8 mouse cellular contexts compared by ENCODE assay signal in genomic region chr3:37613722-37614121, GRCm38 (mm10). TPM values are rescaled to one million over a fixed set of nuclear protein-coding genes. Genes with fewer than 3 reads are reported as not detected.
DNase-seq lines count a peak whose midpoint lies in the region; ATAC-seq and TF ChIP-seq lines count a peak whose summit lies in the region.

No protein-coding gene starts in this region.

- ATAC-seq in liver, embryonic 13.5 days (ENCODE audit: low read depth) = 0 out of 2 replicates have a peak, but pooled peaks have one; percentile 15
- no peak; the same call in 1 of the 2 replicates for ATAC-seq in liver, embryonic 11.5 days (replicated peaks; ENCODE audit: low FRiP score)
- ATAC-seq in common myeloid progenitor, adult 5-6 weeks (replicated peaks; ENCODE audit: low read depth, poor library complexity, severe bottlenecking) = peak; percentile 84
- ATAC-seq in hindbrain, postnatal 0 days = no peak

- no peak overlapping the region for H3K27ac ChIP-seq in liver, embryonic 13.5 days
- no peak overlapping the region for H3K27ac ChIP-seq in liver, embryonic 11.5 days (ENCODE audit: low read depth, low read length)
- H3K27ac ChIP-seq in hindbrain, postnatal 0 days = no peak overlapping the region

- no peak for TF ChIP-seq CTCF in hindbrain, postnatal 0 days (IDR thresholded peaks at IDR 0.05; ENCODE audit: low read depth)

- H3K4me3 ChIP-seq in liver, embryonic 13.5 days (replicated peaks) = no peak overlapping the region
- no peak overlapping the region for H3K4me3 ChIP-seq in liver, embryonic 11.5 days (ENCODE audit: low read depth, low read length)
- H3K4me3 ChIP-seq in hindbrain, postnatal 0 days (ENCODE audit: low read length) = no peak overlapping the region

- H3K9ac ChIP-seq in liver, embryonic 13.5 days = no peak overlapping the region
- no peak overlapping the region for H3K9ac ChIP-seq in liver, embryonic 11.5 days (ENCODE audit: low read depth, low read length)
- H3K9ac ChIP-seq in hindbrain, postnatal 0 days (replicated peaks; ENCODE audit: low read length) = no peak overlapping the region

- H3K4me1 ChIP-seq in liver, embryonic 13.5 days (replicated peaks) = 0 out of 2 replicates have a peak, but pooled peaks cover 4% of the 10 kb centered on the region
- H3K4me1 ChIP-seq in liver, embryonic 11.5 days (replicated peaks; ENCODE audit: control insufficient read depth, insufficient read depth, low read length) = no peaks in the 10 kb centered on the region
- no peaks in the 10 kb centered on the region for H3K4me1 ChIP-seq in hindbrain, postnatal 0 days (ENCODE audit: insufficient read depth, low read length)

- WGBS in liver, embryonic 13.5 days (ENCODE audit: insufficient replicate concordance) = 22% methylated on average over 10 of the region's 10 CpGs
- WGBS in liver, embryonic 11.5 days = 47% methylated on average over 10 of the region's 10 CpGs
- 58% methylated on average over 10 of the region's 10 CpGs for WGBS in hindbrain, postnatal 0 days

- no peaks in the 10 kb centered on the region for H3K27me3 ChIP-seq in liver, embryonic 13.5 days
- no peaks in the 10 kb centered on the region for H3K27me3 ChIP-seq in liver, embryonic 11.5 days (replicated peaks; ENCODE audit: control insufficient read depth, insufficient read depth, low read length)
- no peaks in the 10 kb centered on the region for H3K27me3 ChIP-seq in hindbrain, postnatal 0 days (ENCODE audit: insufficient read depth, low read length)

- H3K9me3 ChIP-seq in liver, embryonic 13.5 days (replicated peaks) = no peaks in the 10 kb centered on the region
- no peaks in the 10 kb centered on the region for H3K9me3 ChIP-seq in liver, embryonic 11.5 days (ENCODE audit: control insufficient read depth, low read length)
- H3K9me3 ChIP-seq in hindbrain, postnatal 0 days (ENCODE audit: low read length) = no peaks in the 10 kb centered on the region

- H3K4me2 ChIP-seq in liver, embryonic 13.5 days = no peak overlapping the region
- H3K4me2 ChIP-seq in liver, embryonic 11.5 days = no peak overlapping the region
- no peak overlapping the region for H3K4me2 ChIP-seq in hindbrain, postnatal 0 days (ENCODE audit: low read depth, low read length)

- DNase-seq in liver, embryonic 13.5 days = no peak
- no peak for DNase-seq in liver, embryonic 11.5 days (ENCODE audit: low spot score)
- DNase-seq in kidney, adult 11 months = peak; percentile 45
- DNase-seq in lung, postnatal 36 days = peak; percentile 49
- no peak for DNase-seq in urinary bladder, postnatal 25 days (ENCODE audit: low spot score)
- DNase-seq in spleen, postnatal 4 days (ENCODE audit: low spot score in 2 of 2) = no peak
- DNase-seq in hindbrain, postnatal 0 days (ENCODE audit: low spot score) = no peak

- H3K36me3 ChIP-seq in liver, embryonic 13.5 days = no peaks in the 10 kb centered on the region
- H3K36me3 ChIP-seq in liver, embryonic 11.5 days (ENCODE audit: control insufficient read depth, insufficient read depth, low read length) = no peaks in the 10 kb centered on the region
- H3K36me3 ChIP-seq in hindbrain, postnatal 0 days (ENCODE audit: insufficient read depth, low read length) = no peaks in the 10 kb centered on the region

RNA-seq across cellular contexts. Expression of gene Spry1, which starts 26.0 kb away (rescaled TPM):
- polyA plus RNA-seq in liver, embryonic 13.5 days (2015; fragmentation: Nextera tagmentation; extraction: Ambion mirVana) = 2.0 and 2.4 TPM in 2 replicates
- polyA plus RNA-seq in liver, embryonic 11.5 days (2014; fragmentation: Nextera tagmentation; extraction: Ambion mirVana) = 6.2 and 8.0 TPM in 2 replicates
- total RNA-seq in common myeloid progenitor, adult 5-6 weeks (2017) = 4.5 and 4.8 TPM in 2 replicates
- 31.8 and 40.6 TPM in 2 replicates for total RNA-seq in hindbrain, postnatal 0 days (2014; rRNA removed)
- 5.5 and 5.6 TPM in 2 replicates for polyA plus RNA-seq in hindbrain, postnatal 0 days (2015; fragmentation: Nextera tagmentation; extraction: Ambion mirVana)

Comparison
In these comparisons a context has a peak if more than half of its experiments do, and no peak if none do; other contexts are left out.
1. ATAC-seq: peak in liver, embryonic 13.5 days (single experiment) and common myeloid progenitor, adult 5-6 weeks (single experiment); none in liver, embryonic 11.5 days (single experiment) and hindbrain, postnatal 0 days (single experiment).
2. DNase-seq: peak in kidney, adult 11 months (single experiment) and lung, postnatal 36 days (single experiment); none in liver, embryonic 13.5 days (single experiment), liver, embryonic 11.5 days (single experiment), urinary bladder, postnatal 25 days (single experiment), spleen, postnatal 4 days (0 of 2) and hindbrain, postnatal 0 days (single experiment).